Mouse (Mus musculus) intestine, embryonic 14.5 days (tissue): ENCODE measurements around the gene Scarb2. TPM values are rescaled to one million over a fixed set of nuclear protein-coding genes. Genes with fewer than 3 reads are reported as not detected.
A peak's percentile ranks its signal among the peaks of the same experiment; 100 is the strongest.

Experiments
- ATAC-seq: fragments of 200-750 bp; cut with Nextera tagmentation; replicated peaks from 2 replicates; pipeline ENCODE4 v1.8.0; 2017; ENCODE audit warnings: low read depth, moderate number of reproducible peaks, moderate TSS enrichment, moderate library complexity; ENCODE audit not compliant: low FRiP score, low TSS enrichment
- DNase-seq: peaks from one replicate; pipeline ENCODE4 v3.0.0-alpha.2; 2018; ENCODE audit warnings: low spot score
- H3K27ac ChIP-seq: fragments of 300-500 bp; sonication (generic); 2 replicates; pipeline ENCODE4 v1.5.1; 2014; ENCODE audit warnings: low read depth, mild to moderate bottlenecking, control low read depth
- H3K27me3 ChIP-seq: fragments of 300-500 bp; sonication (generic); replicated peaks from 2 replicates; pipeline ENCODE4 v1.6.1; 2014; ENCODE audit warnings: low read length, control low read depth; ENCODE audit not compliant: control insufficient read depth, insufficient read depth
- H3K36me3 ChIP-seq: fragments of 300-500 bp; sonication (generic); 2 replicates; pipeline ENCODE4 v1.6.1; 2014; ENCODE audit warnings: low read length, control low read depth; ENCODE audit not compliant: control insufficient read depth, insufficient read depth
- H3K4me1 ChIP-seq: fragments of 300-500 bp; sonication (generic); replicated peaks from 2 replicates; pipeline ENCODE4 v1.6.1; 2014; ENCODE audit warnings: low read length, control low read depth, mixed read lengths; ENCODE audit not compliant: control insufficient read depth, insufficient read depth
- H3K4me2 ChIP-seq: fragments of 300-500 bp; sonication (generic); 2 replicates; pipeline ENCODE4 v1.6.1; 2014; ENCODE audit warnings: low read length
- H3K4me3 ChIP-seq: fragments of 300-500 bp; sonication (generic); 2 replicates; pipeline ENCODE4 v1.5.1; 2014; ENCODE audit warnings: low read depth, low read length, control low read depth, mixed read lengths
- H3K9ac ChIP-seq: fragments of 300-500 bp; sonication (generic); 2 replicates; pipeline ENCODE4 v1.6.1; 2014; ENCODE audit warnings: mild to moderate bottlenecking, low read length
- H3K9me3 ChIP-seq: fragments of 300-500 bp; sonication (generic); 2 replicates; pipeline ENCODE4 v1.6.1; 2016; ENCODE audit warnings: low read length, control low read depth; ENCODE audit not compliant: control insufficient read depth
- WGBS: fragments of 180-500 bp; shearing (Covaris S2); extraction: QIAGEN DNeasy Blood & Tissue Kit; methylation state at CpG from one replicate; pipeline ENCODE4 v1.1.7; 2014; 5-methylcytosine and 5-hydroxymethylcytosine counted together
- polyA plus RNA-seq: library from polyadenylated mRNA; unstranded; fragments of >200 nt; fragmentation: Nextera tagmentation; extraction: Ambion mirVana; gene quantifications from 2 replicates; pipeline ENCODE4 v1.2.1, GENCODE M21; 2014

Gene Scarb2
- polyA plus RNA-seq, 1 experiment from 2014 or later: 11.8 TPM

- Histone ChIP-seq H3K4me3 (no peak overlapping the region), H3K4me2 (no peak overlapping the region), H3K36me3 (peaks cover 22% of the 10 kb centered on the region), H3K4me1 (no peaks in the 10 kb centered on the region), H3K27me3 (no peaks in the 10 kb centered on the region), H3K27ac (no peak overlapping the region), H3K9ac (no peak overlapping the region), H3K9me3 (no peaks in the 10 kb centered on the region)
- 78% methylated on average over 5 of the region's 5 CpGs for WGBS
- DNase-seq: no peak
- no peak for ATAC-seq
Observed at GRCm38 (mm10) chr5:92441494-92441893, 65.1 kb downstream of the Scarb2 start.

DNA sequence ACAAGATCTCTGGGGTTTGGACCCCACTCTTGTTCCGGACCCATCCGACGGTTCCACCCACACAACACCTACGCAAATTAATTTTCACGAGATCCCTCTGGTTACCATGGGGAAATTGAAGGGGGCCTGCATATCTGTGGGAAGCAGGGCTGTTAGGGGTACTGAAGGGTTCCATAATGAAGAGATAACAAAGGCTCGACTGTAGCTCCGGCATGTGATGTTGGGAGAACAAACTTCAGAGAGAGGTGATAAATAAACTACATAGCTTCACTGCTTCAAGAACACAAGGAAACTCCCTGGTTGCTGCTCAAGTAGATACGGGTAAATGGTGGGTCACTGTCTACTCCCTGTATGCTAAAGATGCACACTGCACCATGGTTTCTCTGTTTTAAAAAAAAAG lies 68.1 kb downstream of the Scarb2 start:
- no peaks in the 10 kb centered on the region for H3K27me3 ChIP-seq
- H3K4me1 ChIP-seq: peaks cover 5% of the 10 kb centered on the region; the same call in 1 of the 2 replicates
- H3K36me3 ChIP-seq: 0 out of 2 replicates have a peak, but pooled peaks cover 1% of the 10 kb centered on the region
- H3K4me2 ChIP-seq: no peak overlapping the region
- WGBS: 90% methylated on average over 8 of the region's 8 CpGs
- no peak overlapping the region for H3K27ac ChIP-seq
- DNase-seq: no peak
- no peak overlapping the region for H3K4me3 ChIP-seq
- H3K9ac ChIP-seq: no peak overlapping the region
- no peak for ATAC-seq
- no peaks in the 10 kb centered on the region for H3K9me3 ChIP-seq

- peak within 1 kb of the TSS; percentile 76 for H3K4me2 ChIP-seq
- peaks cover 11% of the 10 kb centered on the region; the same call in 1 of the 2 replicates for H3K4me1 ChIP-seq
- WGBS: 1% methylated on average over 34 of the region's 34 CpGs
- peak; percentile 96 for DNase-seq
- peaks cover 8% of the 10 kb centered on the region for H3K36me3 ChIP-seq
- peak within 1 kb of the TSS; percentile 73 for H3K27ac ChIP-seq
- no peaks in the 10 kb centered on the region for H3K9me3 ChIP-seq
- H3K4me3 ChIP-seq: peak within 1 kb of the TSS; percentile 65
- ATAC-seq: peak; percentile 100
- no peaks in the 10 kb centered on the region for H3K27me3 ChIP-seq
- peak within 1 kb of the TSS; percentile 83 for H3K9ac ChIP-seq
Observed at GRCm38 (mm10) chr5:92435025-92435584, 71.5 kb downstream of the Scarb2 start, which contains the start of gene Nup54. TSS of gene Nup54 (minus strand) at chr5:92435219.

- ATAC-seq (peak; percentile 83), DNase-seq (no peak)
- Histone ChIP-seq H3K4me2 (peak overlapping the region; percentile 76), H3K9ac (peak overlapping the region; percentile 83), H3K27ac (peak overlapping the region; percentile 73), H3K27me3 (no peaks in the 10 kb centered on the region), H3K4me1 (peaks cover 11% of the 10 kb centered on the region; the same call in 1 of the 2 replicates), H3K9me3 (no peaks in the 10 kb centered on the region), H3K36me3 (peaks cover 9% of the 10 kb centered on the region), H3K4me3 (peak overlapping the region; percentile 65)
- 0% methylated on average over 24 of the region's 39 CpGs for WGBS
Observed at GRCm38 (mm10) chr5:92434571-92434985, 72.1 kb downstream of the Scarb2 start.

- Histone ChIP-seq H3K4me2 (peak overlapping the region; percentile 76), H3K9ac (peak overlapping the region; percentile 83), H3K27ac (0 out of 2 replicates have a peak overlapping the region, but pooled peaks have one; percentile 73), H3K9me3 (no peaks in the 10 kb centered on the region), H3K4me1 (peaks cover 11% of the 10 kb centered on the region; the same call in 1 of the 2 replicates), H3K27me3 (no peaks in the 10 kb centered on the region), H3K4me3 (peak overlapping the region; percentile 65), H3K36me3 (peaks cover 14% of the 10 kb centered on the region)
- DNase-seq (peak; percentile 53), ATAC-seq (no peak)
- WGBS: 2% methylated on average over 12 of the region's 12 CpGs
Observed at GRCm38 (mm10) chr5:92434070-92434469, 72.6 kb downstream of the Scarb2 start.

DNA sequence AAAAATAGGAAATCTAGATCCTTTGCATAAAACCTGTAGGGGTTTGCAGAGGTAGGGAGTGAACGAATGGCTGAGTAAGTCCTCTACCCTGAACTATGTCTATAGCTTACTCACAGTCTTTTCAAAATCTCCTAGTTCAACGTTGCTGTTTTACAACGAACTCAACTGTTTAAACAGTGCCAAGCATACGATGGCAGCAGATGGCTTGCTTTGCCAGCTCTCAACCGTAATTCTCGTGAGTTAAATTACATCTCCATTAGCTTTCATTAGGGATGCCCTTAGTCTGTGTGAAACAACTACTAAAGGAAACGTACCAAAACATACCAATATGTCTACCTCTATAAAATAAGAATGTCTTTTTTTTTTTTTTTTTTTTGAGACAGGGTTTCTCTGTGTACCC lies 75.0 kb downstream of the Scarb2 start:
- no peak overlapping the region for H3K27ac ChIP-seq
- ATAC-seq: no peak
- 82% methylated on average over 7 of the region's 7 CpGs for WGBS

GRCm38 (mm10) chr5:92430723-92431122 lies 75.9 kb downstream of the Scarb2 start:
- no peak for DNase-seq
- Histone ChIP-seq H3K9me3 (peaks cover 7% of the 10 kb centered on the region; the same call in 1 of the 2 replicates), H3K27me3 (no peaks in the 10 kb centered on the region), H3K9ac (no peak overlapping the region), H3K4me2 (no peak overlapping the region), H3K27ac (no peak overlapping the region), H3K4me1 (peaks cover 11% of the 10 kb centered on the region; the same call in 1 of the 2 replicates), H3K36me3 (peaks cover 46% of the 10 kb centered on the region), H3K4me3 (no peak overlapping the region)
- WGBS: 87% methylated on average over 5 of the region's 5 CpGs
- ATAC-seq: no peak

More for the DNA sequence above, 75.0 kb downstream of the Scarb2 start:
- Histone ChIP-seq H3K4me1 (peaks cover 11% of the 10 kb centered on the region; the same call in 1 of the 2 replicates), H3K4me2 (no peak overlapping the region), H3K9ac (no peak overlapping the region), H3K36me3 (peaks cover 39% of the 10 kb centered on the region), H3K27me3 (no peaks in the 10 kb centered on the region), H3K9me3 (peaks cover 7% of the 10 kb centered on the region; the same call in 1 of the 2 replicates), H3K4me3 (no peak overlapping the region)
- DNase-seq: no peak

GRCm38 (mm10) chr5:92424126-92424525 lies 82.5 kb downstream of the Scarb2 start:
- Histone ChIP-seq H3K36me3 (peaks cover 96% of the 10 kb centered on the region), H3K4me1 (no peaks in the 10 kb centered on the region), H3K9ac (no peak overlapping the region), H3K9me3 (peaks cover 7% of the 10 kb centered on the region; the same call in 1 of the 2 replicates), H3K4me2 (no peak overlapping the region), H3K4me3 (no peak overlapping the region), H3K27ac (no peak overlapping the region), H3K27me3 (no peaks in the 10 kb centered on the region)
- ATAC-seq (no peak), DNase-seq (no peak)
- WGBS: 93% methylated on average over 11 of the region's 11 CpGs

DNA sequence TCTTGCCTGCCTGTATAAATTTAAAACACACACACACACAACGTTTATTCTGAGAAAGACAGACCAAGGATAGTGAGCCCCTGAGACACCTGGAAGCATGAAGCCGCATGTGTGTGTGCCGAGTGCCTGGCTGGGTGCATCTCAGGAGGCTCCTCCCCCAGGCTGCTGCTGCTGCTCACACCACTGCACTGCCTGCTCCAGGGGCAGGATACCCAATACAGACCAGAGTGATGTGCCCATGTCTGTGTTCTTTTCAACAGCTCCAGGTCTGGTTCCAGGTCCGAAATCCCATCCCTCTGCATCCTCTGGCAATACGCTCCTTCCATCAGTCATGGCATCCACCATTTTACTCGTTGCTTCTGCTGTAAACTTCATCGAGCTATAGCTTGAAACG lies 92.7 kb downstream of the Scarb2 start:
- Histone ChIP-seq H3K9me3 (no peaks in the 10 kb centered on the region), H3K4me3 (no peak overlapping the region), H3K27ac (no peak overlapping the region), H3K36me3 (peaks cover 45% of the 10 kb centered on the region), H3K9ac (no peak overlapping the region), H3K4me2 (no peak overlapping the region), H3K27me3 (no peaks in the 10 kb centered on the region), H3K4me1 (no peaks in the 10 kb centered on the region)
- DNase-seq: no peak
- 0 out of 2 replicates have a peak, but pooled peaks have one; percentile 40 for ATAC-seq
- 79% methylated on average over 8 of the region's 8 CpGs for WGBS
